Mouse (Mus musculus) stomach, embryonic 15.5 days (tissue): ENCODE measurements around the gene Nadk. TPM values are rescaled to one million over a fixed set of nuclear protein-coding genes. Genes with fewer than 3 reads are reported as not detected.

Experiments used
- ATAC-seq: fragments of 200-750 bp; cut with Nextera tagmentation; 2 replicates; pipeline ENCODE4 v1.8.0; 2017; ENCODE audit warnings: low read depth, moderate number of reproducible peaks, moderate TSS enrichment; ENCODE audit not compliant: insufficient read depth, low FRiP score
- H3K27ac ChIP-seq: fragments of 300-500 bp; sonication (generic); 2 replicates; pipeline ENCODE4 v1.5.1; 2015; ENCODE audit warnings: mild to moderate bottlenecking, inconsistent platforms
- H3K27me3 ChIP-seq: fragments of 300-500 bp; sonication (generic); replicated peaks from 2 replicates; pipeline ENCODE4 v1.6.1; 2015; ENCODE audit warnings: inconsistent platforms
- H3K36me3 ChIP-seq: fragments of 300-500 bp; sonication (generic); 2 replicates; pipeline ENCODE4 v1.6.1; 2015; ENCODE audit warnings: inconsistent platforms
- H3K4me1 ChIP-seq: fragments of 300-500 bp; sonication (generic); 2 replicates; pipeline ENCODE4 v1.6.1; 2015; ENCODE audit warnings: inconsistent platforms
- H3K4me2 ChIP-seq: fragments of 300-500 bp; sonication (generic); 2 replicates; pipeline ENCODE4 v1.6.1; 2015; ENCODE audit warnings: mild to moderate bottlenecking, inconsistent platforms
- H3K4me3 ChIP-seq: fragments of 300-500 bp; sonication (generic); replicated peaks from 2 replicates; pipeline ENCODE4 v1.5.1; 2015; ENCODE audit warnings: inconsistent platforms
- H3K9ac ChIP-seq: fragments of 300-500 bp; sonication (generic); 2 replicates; pipeline ENCODE4 v1.6.1; 2015; ENCODE audit warnings: inconsistent platforms
- H3K9me3 ChIP-seq: fragments of 300-500 bp; sonication (generic); 2 replicates; pipeline ENCODE4 v1.6.1; 2016; ENCODE audit warnings: inconsistent platforms
- WGBS: fragments of 180-500 bp; shearing (Covaris S2); methylation state at CpG from one replicate; pipeline ENCODE4 v1.1.7; 2015; 5-methylcytosine and 5-hydroxymethylcytosine counted together
- polyA plus RNA-seq: library from polyadenylated mRNA; unstranded; fragments of >200 nt; fragmentation: Nextera tagmentation; extraction: Ambion mirVana; gene quantifications from 2 replicates; pipeline ENCODE4 v1.2.1, GENCODE M21; 2015

The Nadk gene
- polyA plus RNA-seq, 1 experiment from 2014 or later: 79.7 TPM

DNA sequence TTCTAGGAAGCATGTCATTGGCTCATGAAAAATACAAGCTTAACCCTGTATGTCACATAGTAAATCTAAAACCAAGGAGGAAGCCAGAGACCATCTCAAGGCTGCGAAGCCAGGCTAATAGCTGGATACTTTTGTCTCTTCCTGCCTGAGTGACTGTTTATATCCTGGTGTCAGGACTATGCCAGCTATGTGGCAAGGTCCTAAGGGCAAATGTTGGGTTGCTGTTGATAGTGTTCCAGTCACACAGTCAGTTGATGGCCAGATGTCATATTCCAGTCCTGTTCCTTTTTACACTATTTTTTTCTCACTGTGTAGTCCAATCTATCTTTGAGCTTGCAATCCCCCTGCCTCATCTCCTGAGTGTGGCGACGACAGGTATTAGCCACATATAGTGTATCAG lies 51.1 kb downstream of the Nadk start:
- Histone ChIP-seq H3K4me1 (no peaks in the 10 kb centered on the region), H3K4me2 (no peak overlapping the region), H3K27me3 (no peaks in the 10 kb centered on the region), H3K9me3 (no peaks in the 10 kb centered on the region), H3K27ac (no peak overlapping the region), H3K36me3 (peaks cover 66% of the 10 kb centered on the region), H3K4me3 (no peak overlapping the region), H3K9ac (no peak overlapping the region)
- WGBS: 89% methylated on average over 3 of the region's 3 CpGs
- ATAC-seq: no peak

DNA sequence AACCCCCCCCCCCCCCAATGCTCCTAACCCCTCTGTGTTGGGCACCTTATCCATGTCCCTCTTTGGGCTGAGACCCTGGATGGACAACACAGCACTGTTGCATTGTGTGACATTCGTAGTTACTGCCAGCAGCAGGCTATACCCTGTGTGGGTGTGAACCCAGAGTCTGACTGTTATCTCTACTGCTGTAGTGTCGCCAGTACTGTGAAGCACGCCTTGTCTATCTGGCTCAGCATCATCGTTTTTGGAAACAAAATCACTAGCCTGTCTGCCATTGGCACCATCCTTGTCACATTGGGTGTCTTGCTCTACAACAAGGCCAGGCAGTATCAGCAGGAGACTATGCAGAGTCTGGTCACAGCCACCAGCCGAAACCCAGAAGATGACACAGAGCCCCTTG lies 56.1 kb downstream of the Nadk start:
- H3K9me3 ChIP-seq: no peaks in the 10 kb centered on the region
- no peak overlapping the region for H3K4me3 ChIP-seq
- H3K9ac ChIP-seq: no peak overlapping the region
- H3K27ac ChIP-seq: no peak overlapping the region
- WGBS: 86% methylated on average over 5 of the region's 5 CpGs
- no peaks in the 10 kb centered on the region for H3K4me1 ChIP-seq
- no peaks in the 10 kb centered on the region for H3K27me3 ChIP-seq
- ATAC-seq: no peak
- no peak overlapping the region for H3K4me2 ChIP-seq
- H3K36me3 ChIP-seq: peaks cover 44% of the 10 kb centered on the region

DNA sequence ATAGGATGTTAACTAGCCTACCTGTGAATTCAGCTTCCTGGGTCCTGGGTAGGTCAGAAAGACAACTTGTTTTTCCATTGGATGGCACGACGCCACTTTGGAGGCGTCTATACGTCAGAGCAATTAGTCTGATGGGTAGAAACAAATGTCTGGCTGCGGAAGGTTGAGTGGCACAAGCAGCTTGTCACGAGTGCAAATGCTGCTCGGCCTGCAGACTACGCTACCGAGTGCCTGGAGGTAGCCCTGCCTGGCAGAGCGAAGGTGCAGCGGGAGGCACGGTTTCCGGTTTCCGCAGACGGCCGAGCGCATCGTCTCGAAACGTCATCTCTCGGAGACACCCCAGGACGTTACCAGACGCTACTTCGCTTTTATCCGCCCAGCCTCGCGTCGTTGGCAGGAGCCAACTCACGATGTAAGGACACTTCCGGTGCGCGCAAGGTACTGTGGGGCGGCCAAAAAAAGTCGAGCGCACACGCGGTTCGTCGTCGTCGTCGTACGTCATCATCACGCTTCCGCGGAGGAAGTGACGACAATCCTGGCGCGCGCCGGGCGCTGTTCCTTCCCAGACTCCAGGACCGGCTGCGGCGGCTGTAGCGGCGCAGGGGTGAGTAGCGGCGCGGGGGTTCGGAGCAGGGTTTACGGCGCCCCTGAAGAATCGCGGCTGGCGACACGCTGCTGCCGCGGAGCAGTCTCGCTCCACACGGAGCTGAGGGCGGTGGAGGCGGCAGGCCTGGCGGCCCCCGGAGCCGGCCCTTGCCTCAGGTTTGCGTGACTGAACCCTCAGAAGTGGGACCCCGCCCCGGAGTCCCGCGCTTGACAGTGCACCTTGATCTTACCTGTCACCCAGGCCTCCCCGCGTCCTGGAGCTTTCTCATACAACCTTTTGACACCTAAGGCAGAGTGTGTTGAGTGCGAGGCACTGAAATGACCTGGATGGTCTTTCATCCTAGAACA lies 62.4 kb downstream of the Nadk start, which contains the start of gene Cdk11b:
TSS of gene Cdk11b (plus strand) at position 517 of the 954 bp plus-strand sequence.
- H3K4me1 ChIP-seq: 0 out of 2 replicates have a peak, but pooled peaks cover 4% of the 10 kb centered on the region
- H3K9ac ChIP-seq: peak within 1 kb of the TSS; percentile 94
- peaks cover 11% of the 10 kb centered on the region for H3K36me3 ChIP-seq
- H3K4me3 ChIP-seq: peak within 1 kb of the TSS; percentile 100
- under 1% methylated on average over 84 of the region's 84 CpGs for WGBS
- H3K9me3 ChIP-seq: no peaks in the 10 kb centered on the region
- H3K27ac ChIP-seq: peak within 1 kb of the TSS; percentile 91
- H3K4me2 ChIP-seq: peak within 1 kb of the TSS; percentile 76
- no peaks in the 10 kb centered on the region for H3K27me3 ChIP-seq
- peak; percentile 100 for ATAC-seq

DNA sequence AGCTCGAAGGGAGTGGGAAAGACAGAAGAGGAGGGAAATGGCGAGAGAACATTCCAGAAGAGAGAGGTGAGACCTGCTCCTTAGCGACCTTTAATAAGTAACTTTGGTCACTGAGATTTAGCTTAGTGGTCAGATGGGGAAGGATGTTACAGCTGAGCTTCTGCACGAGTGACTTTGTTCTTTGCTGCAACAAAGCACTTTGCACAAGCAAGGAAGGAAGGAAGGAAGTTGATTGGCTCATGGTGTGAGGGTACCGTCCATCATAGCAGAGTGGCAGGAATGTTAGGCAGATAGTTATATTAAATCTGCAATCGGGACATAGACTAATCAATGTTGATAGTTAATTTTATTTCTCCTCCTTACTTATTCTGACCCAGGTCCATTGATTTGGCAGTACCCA lies 68.1 kb downstream of the Nadk start:
- Histone ChIP-seq H3K4me2 (no peak overlapping the region), H3K27ac (no peak overlapping the region), H3K36me3 (peaks cover 41% of the 10 kb centered on the region), H3K27me3 (no peaks in the 10 kb centered on the region), H3K9ac (no peak overlapping the region), H3K9me3 (no peaks in the 10 kb centered on the region), H3K4me3 (no peak overlapping the region), H3K4me1 (no peaks in the 10 kb centered on the region)
- WGBS: 80% methylated on average over 6 of the region's 6 CpGs
- no peak for ATAC-seq

DNA sequence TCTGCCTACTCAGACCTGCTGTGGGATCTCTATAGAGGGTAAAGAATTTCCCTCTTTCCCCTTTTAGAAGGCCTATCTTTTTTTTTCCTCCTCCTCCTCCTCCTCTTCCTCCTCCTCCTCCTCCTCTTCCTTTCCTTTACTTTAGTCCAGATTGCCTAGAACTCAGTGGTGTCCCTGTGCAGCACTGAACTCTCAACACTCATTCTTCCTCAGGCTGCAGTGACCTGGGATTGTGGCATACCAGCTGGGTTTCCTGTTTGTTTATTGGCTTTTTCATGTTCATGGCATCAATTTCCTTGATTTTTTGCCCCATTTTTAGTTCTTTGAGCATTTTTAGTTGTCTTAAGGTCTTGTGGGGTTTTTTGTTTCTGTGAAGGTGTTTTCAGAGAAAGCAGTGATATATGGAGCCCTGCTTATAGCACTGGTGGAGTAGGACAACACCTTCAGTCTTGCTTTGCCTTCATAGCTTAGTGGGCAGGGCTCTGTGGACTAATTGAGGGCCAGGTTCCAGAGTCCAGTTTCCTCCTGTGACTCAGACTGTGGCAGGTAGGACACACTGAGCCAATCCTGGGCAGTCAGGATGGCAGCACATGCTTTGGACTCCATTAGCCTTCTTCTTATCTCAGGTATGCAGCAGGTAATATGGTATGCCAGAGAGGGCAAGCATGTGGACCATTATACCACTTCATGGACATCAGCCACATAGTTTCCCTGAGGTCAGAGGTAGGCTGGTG lies 73.8 kb downstream of the Nadk start:
- Histone ChIP-seq H3K36me3 (peaks cover 54% of the 10 kb centered on the region), H3K4me1 (no peaks in the 10 kb centered on the region), H3K27ac (no peak overlapping the region), H3K4me2 (no peak overlapping the region), H3K27me3 (no peaks in the 10 kb centered on the region), H3K4me3 (no peak overlapping the region), H3K9me3 (no peaks in the 10 kb centered on the region), H3K9ac (no peak overlapping the region)
- ATAC-seq: no peak; the same call in 1 of the 2 replicates

Other genes with a start within 250 kb of the Nadk start
- gene Prkcz, start 201.0 kb upstream of the Nadk start, polyA plus RNA-seq: 17.9 and 18.3 TPM in 2 replicates
- 0.06 TPM in 1 of 2 replicates, not detected in the other for gene Gabrd, start 164.3 kb upstream of the Nadk start, polyA plus RNA-seq
- 1.5 and 2.1 TPM in 2 replicates for gene Cfap74, start 153.2 kb upstream of the Nadk start, polyA plus RNA-seq
- gene Tmem52, start 93.3 kb upstream of the Nadk start, polyA plus RNA-seq: 0.28 and 0.46 TPM in 2 replicates
- 446 and 447 TPM in 2 replicates for gene Gnb1, start 71.0 kb upstream of the Nadk start, polyA plus RNA-seq
- gene Slc35e2, start 39.0 kb downstream of the Nadk start, polyA plus RNA-seq: 6.9 and 7.9 TPM in 2 replicates
- gene Cdk11b, start 62.5 kb downstream of the Nadk start, polyA plus RNA-seq: 56.7 and 59.8 TPM in 2 replicates
- gene Gm10563, start 83.0 kb downstream of the Nadk start, polyA plus RNA-seq: not detected in 2 replicates
- gene Mmp23, start 91.0 kb downstream of the Nadk start, polyA plus RNA-seq: 39.6 and 42.0 TPM in 2 replicates
- 23.3 and 24.1 TPM in 2 replicates for gene Mib2, start 106.8 kb downstream of the Nadk start, polyA plus RNA-seq
- gene Fndc10, start 132.0 kb downstream of the Nadk start, polyA plus RNA-seq: 9.0 and 10.0 TPM in 2 replicates
- 141 and 152 TPM in 2 replicates for gene Ssu72, start 142.4 kb downstream of the Nadk start, polyA plus RNA-seq
- gene Tmem240, start 172.4 kb downstream of the Nadk start, polyA plus RNA-seq: 0.80 and 0.85 TPM in 2 replicates
- 110 and 114 TPM in 2 replicates for gene Atad3a, start 198.7 kb downstream of the Nadk start, polyA plus RNA-seq
- gene Vwa1, start 212.3 kb downstream of the Nadk start, polyA plus RNA-seq: 27.6 and 28.2 TPM in 2 replicates
- gene Tmem88b, start 223.5 kb downstream of the Nadk start, polyA plus RNA-seq: 0.55 and 0.89 TPM in 2 replicates
- gene Ankrd65, start 228.1 kb downstream of the Nadk start, polyA plus RNA-seq: 0.22 TPM in 1 of 2 replicates, not detected in the other
- 195 and 219 TPM in 2 replicates for gene Mrpl20, start 240.5 kb downstream of the Nadk start, polyA plus RNA-seq